Mouse (Mus musculus): ENCODE measurements at regions not wholly inside any gene's neighbourhood (a gene's known extent, or its start where the extent isn't known, plus 50 kb on each side); places are given as distances from the start of the nearest gene placed in this dataset.
"Not testable (repeated sequence)": the region's sequence is repeated elsewhere in the genome, so short reads cannot be mapped to it uniquely, and the experiment has no call there.

DNA sequence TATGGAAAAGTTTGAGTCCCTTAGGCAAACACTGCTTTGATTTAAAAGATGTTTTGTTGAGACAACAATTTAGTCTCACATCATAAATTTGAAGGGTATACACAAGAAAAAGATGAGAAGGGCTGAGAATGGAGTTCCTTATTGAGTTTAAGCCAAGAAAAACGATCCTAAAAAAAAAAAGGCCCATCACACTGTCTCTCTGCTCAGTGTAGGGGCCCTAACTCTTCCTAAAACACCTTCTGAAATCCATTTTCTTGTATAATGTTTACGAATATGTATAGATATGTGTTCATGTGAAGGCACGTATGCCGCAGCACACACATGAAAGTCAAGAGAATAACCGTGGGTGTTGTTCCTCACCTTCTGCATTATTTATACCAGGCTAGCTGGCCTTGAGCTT, 54.5 kb upstream of the Dynlt1a start:
- DNase-seq, result not testable (repeated sequence)

- peak; percentile 3 to 6 for DNase-seq
Measured at GRCm38 (mm10) chr17:6378374-6378773, 51.5 kb upstream of the Dynlt1b start.

Measured in cerebellum, postnatal 25 days (tissue).